ENCODE assay signal across 15 mouse cellular contexts in the genomic region with DNA sequence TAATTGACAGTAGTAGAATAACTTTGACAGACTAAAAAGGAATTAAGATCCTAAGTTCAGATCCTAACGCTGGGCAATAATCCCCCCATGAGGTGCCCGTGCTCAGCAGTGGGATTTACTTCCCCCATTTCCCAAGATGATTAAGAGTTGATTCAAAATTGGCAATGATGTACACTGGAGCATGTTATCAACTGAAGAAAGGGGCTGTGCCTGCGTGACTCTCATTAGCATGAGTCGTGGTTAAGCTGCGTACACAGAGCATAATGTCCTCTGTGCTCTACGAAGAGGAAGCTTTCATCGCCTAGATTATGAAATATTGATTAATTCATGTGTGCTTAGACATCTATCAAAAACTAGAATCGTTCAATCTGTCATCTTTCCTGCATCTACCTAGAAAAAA. TPM values are rescaled to one million over a fixed set of nuclear protein-coding genes. Genes with fewer than 3 reads are reported as not detected.
DNase-seq lines count a peak whose midpoint lies in the region; ATAC-seq and TF ChIP-seq lines count a peak whose summit lies in the region.
"Had no signal": no experiment of that assay in that cellular context is flagged by ENCODE, and none has a peak within 500 bp of the region (broad histone marks: within the 10 kb centered on the region; RNA-seq: fewer than 3 reads in every experiment).

No protein-coding gene starts in this region.

- no peaks in the 10 kb centered on the region for H3K4me1 ChIP-seq in neural tube, embryonic 12.5 days
- peaks cover 9% of the 10 kb centered on the region for H3K4me1 ChIP-seq in forebrain, postnatal 0 days (ENCODE audit: insufficient read depth)
- peaks cover 10% of the 10 kb centered on the region for H3K4me1 ChIP-seq in midbrain, embryonic 12.5 days
- H3K4me1 ChIP-seq in liver, postnatal 0 days (ENCODE audit: insufficient read depth) = no peaks in the 10 kb centered on the region
- H3K4me1 ChIP-seq: limb, embryonic 13.5 days had no signal

- no peaks in the 10 kb centered on the region for H3K9me3 ChIP-seq in neural tube, embryonic 12.5 days
- no peaks in the 10 kb centered on the region for H3K9me3 ChIP-seq in forebrain, postnatal 0 days (ENCODE audit: low read length)
- H3K9me3 ChIP-seq in midbrain, embryonic 12.5 days = no peaks in the 10 kb centered on the region
- H3K9me3 ChIP-seq in liver, postnatal 0 days (ENCODE audit: low read length) = no peaks in the 10 kb centered on the region
- H3K9me3 ChIP-seq: limb, embryonic 13.5 days had no signal

- TF ChIP-seq EP300 in liver, postnatal 0 days (IDR thresholded peaks at IDR 0.05; ENCODE audit: low read depth) = no peak

- TF ChIP-seq CTCF in forebrain, postnatal 0 days (IDR thresholded peaks at IDR 0.05; ENCODE audit: low read depth) = no peak
- TF ChIP-seq CTCF in liver, postnatal 0 days (IDR thresholded peaks at IDR 0.05; ENCODE audit: low read depth) = no peak

- no peak for DNase-seq in neural tube, embryonic 10.5 days (ENCODE audit: extremely low spot score, low spot score)
- no peak for DNase-seq in forebrain, postnatal 0 days
- no peak for DNase-seq in right cerebral cortex, postnatal 4 days
- no peak for DNase-seq in kidney, adult 9 months
- DNase-seq in liver, postnatal 0 days = no peak
- DNase-seq: adrenal gland, postnatal 25 days; cerebellum, postnatal 10 days; heart, postnatal 14 days; kidney, postnatal 14 days; thymus, adult 18-20 months had no signal

- peak overlapping the region; percentile 30; the same call in 1 of the 2 replicates for H3K4me2 ChIP-seq in neural tube, embryonic 12.5 days (replicated peaks)
- peak overlapping the region; percentile 35 for H3K4me2 ChIP-seq in forebrain, postnatal 0 days (ENCODE audit: low read depth)
- H3K4me2 ChIP-seq in midbrain, embryonic 12.5 days (replicated peaks) = peak overlapping the region; percentile 15
- H3K4me2 ChIP-seq in liver, postnatal 0 days (ENCODE audit: low read depth, low read length) = no peak overlapping the region
- H3K4me2 ChIP-seq: limb, embryonic 13.5 days had no signal

- no peak overlapping the region for H3K27ac ChIP-seq in neural tube, embryonic 12.5 days
- H3K27ac ChIP-seq in forebrain, postnatal 0 days (ENCODE audit: low read depth, low read length) = no peak overlapping the region
- peak overlapping the region; percentile 63 for H3K27ac ChIP-seq in midbrain, embryonic 12.5 days (replicated peaks)
- no peak overlapping the region for H3K27ac ChIP-seq in liver, postnatal 0 days (ENCODE audit: low read depth)
- H3K27ac ChIP-seq: limb, embryonic 13.5 days had no signal

- no peaks in the 10 kb centered on the region for H3K27me3 ChIP-seq in neural tube, embryonic 12.5 days (replicated peaks)
- no peaks in the 10 kb centered on the region for H3K27me3 ChIP-seq in forebrain, postnatal 0 days (ENCODE audit: insufficient read depth, low read length)
- H3K27me3 ChIP-seq in midbrain, embryonic 12.5 days = no peaks in the 10 kb centered on the region
- no peaks in the 10 kb centered on the region for H3K27me3 ChIP-seq in liver, postnatal 0 days (ENCODE audit: insufficient read depth, low read length)
- H3K27me3 ChIP-seq: limb, embryonic 13.5 days had no signal

- H3K36me3 ChIP-seq in neural tube, embryonic 12.5 days = no peaks in the 10 kb centered on the region
- H3K36me3 ChIP-seq in forebrain, postnatal 0 days (ENCODE audit: insufficient read depth) = no peaks in the 10 kb centered on the region
- no peaks in the 10 kb centered on the region for H3K36me3 ChIP-seq in midbrain, embryonic 12.5 days
- no peaks in the 10 kb centered on the region for H3K36me3 ChIP-seq in liver, postnatal 0 days (replicated peaks; ENCODE audit: insufficient read depth, low read length)
- H3K36me3 ChIP-seq: limb, embryonic 13.5 days had no signal

- H3K9ac ChIP-seq in neural tube, embryonic 12.5 days = no peak overlapping the region
- 0 out of 2 replicates have a peak overlapping the region, but pooled peaks have one; percentile 14 for H3K9ac ChIP-seq in forebrain, postnatal 0 days
- H3K9ac ChIP-seq in midbrain, embryonic 12.5 days (replicated peaks) = no peak overlapping the region
- no peak overlapping the region for H3K9ac ChIP-seq in liver, postnatal 0 days (replicated peaks)
- H3K9ac ChIP-seq: limb, embryonic 13.5 days had no signal

- 68% methylated on average over 8 of the region's 8 CpGs for WGBS in neural tube, embryonic 12.5 days
- 19% methylated on average over 8 of the region's 8 CpGs for WGBS in forebrain, postnatal 0 days
- 39% methylated on average over 8 of the region's 8 CpGs for WGBS in midbrain, embryonic 12.5 days
- 48% methylated on average over 8 of the region's 8 CpGs for WGBS in liver, postnatal 0 days (ENCODE audit: insufficient replicate concordance)

- no peak overlapping the region for H3K4me3 ChIP-seq in neural tube, embryonic 12.5 days
- peak overlapping the region; percentile 25 for H3K4me3 ChIP-seq in forebrain, postnatal 0 days (ENCODE audit: low read depth, low read length)
- H3K4me3 ChIP-seq in midbrain, embryonic 12.5 days = no peak overlapping the region
- no peak overlapping the region for H3K4me3 ChIP-seq in liver, postnatal 0 days (ENCODE audit: low read depth, low read length)
- H3K4me3 ChIP-seq: limb, embryonic 13.5 days; myocyte had no signal

- ATAC-seq in neural tube, embryonic 12.5 days (ENCODE audit: low FRiP score, low read depth) = peak; percentile 61; the same call in 1 of the 2 replicates
- peak; percentile 83 for ATAC-seq in forebrain, postnatal 0 days
- ATAC-seq in midbrain, embryonic 12.5 days (ENCODE audit: low FRiP score, low read depth) = peak; percentile 87
- ATAC-seq in liver, postnatal 0 days = no peak
- ATAC-seq: intestine, postnatal 0 days had no signal

RNA-seq across cellular contexts. Expression of gene S1pr1, which starts 59.4 kb away (rescaled TPM):
- 18.8 and 18.9 TPM in 2 replicates for polyA plus RNA-seq in neural tube, embryonic 12.5 days (2016; fragmentation: Nextera tagmentation; extraction: Ambion mirVana)
- total RNA-seq in forebrain, postnatal 0 days (2014; rRNA removed) = 31.2 and 38.7 TPM in 2 replicates
- polyA plus RNA-seq in forebrain, postnatal 0 days (2015; fragmentation: Nextera tagmentation; extraction: Ambion mirVana) = 25.9 and 31.7 TPM in 2 replicates
- 20.8 and 21.2 TPM in 2 replicates for polyA plus RNA-seq in midbrain, embryonic 12.5 days (2016; fragmentation: Nextera tagmentation; extraction: Ambion mirVana)
- 10.3 and 11.1 TPM in 2 replicates for polyA plus RNA-seq in liver, postnatal 0 days (2015; fragmentation: Nextera tagmentation; extraction: Ambion mirVana)
